Comparison of ENCODE assay signal across 13 mouse cellular contexts in the genomic region with DNA sequence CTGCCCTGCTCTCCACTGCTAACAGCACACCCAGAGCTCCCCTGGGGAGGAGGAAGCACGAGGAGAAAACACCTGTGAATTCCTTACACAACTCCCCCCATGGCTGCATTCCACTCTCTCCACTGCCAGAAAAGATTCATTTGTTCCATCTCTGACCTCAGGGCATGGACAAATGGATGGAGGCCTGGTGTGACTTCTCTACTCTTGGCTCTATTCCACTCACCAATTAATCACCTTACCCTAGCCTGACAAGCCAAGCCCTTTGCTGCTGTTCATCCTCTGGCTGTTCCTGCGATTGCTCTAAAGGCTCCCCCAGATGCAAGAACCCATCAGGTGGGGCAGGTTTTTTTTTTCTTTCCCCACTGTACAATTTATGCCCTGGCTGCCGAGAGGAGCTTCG.
DNase-seq lines count a peak whose midpoint lies in the region; ATAC-seq lines count a peak whose summit lies in the region.
"Had no signal": no experiment of that assay in that cellular context is flagged by ENCODE, and none has a peak within 500 bp of the region (broad histone marks: within the 10 kb centered on the region; RNA-seq: fewer than 3 reads in every experiment).

No protein-coding gene starts in this region.

- no peak overlapping the region for H3K4me3 ChIP-seq in kidney, embryonic 15.5 days (replicated peaks)
- no peak overlapping the region for H3K4me3 ChIP-seq in forebrain, embryonic 14.5 days (ENCODE audit: low read depth, low read length)
- H3K4me3 ChIP-seq: erythroblast, embryonic 14.5 days; limb, embryonic 15.5 days; lung, embryonic 15.5 days; megakaryocyte, embryonic 14.5 days had no signal

- H3K27ac ChIP-seq in kidney, embryonic 15.5 days, result no peak overlapping the region
- H3K27ac ChIP-seq in forebrain, embryonic 14.5 days (ENCODE audit: low read depth, low read length), result no peak overlapping the region
- H3K27ac ChIP-seq: limb, embryonic 15.5 days; lung, embryonic 15.5 days had no signal

- no peak overlapping the region for H3K9ac ChIP-seq in kidney, embryonic 15.5 days
- no peak overlapping the region for H3K9ac ChIP-seq in forebrain, embryonic 14.5 days (ENCODE audit: low read length)
- H3K9ac ChIP-seq: limb, embryonic 15.5 days; lung, embryonic 15.5 days had no signal

- no peak for DNase-seq in kidney, postnatal 36 days
- DNase-seq in NIH3T3 (ENCODE audit: low read depth) (peak; percentile 34), adipocyte (ENCODE audit: low spot score) (peak; percentile 87)
- DNase-seq in mesoderm, embryonic 11.5 days (ENCODE audit: low read depth, low spot score), result peak; percentile 76
- no peak for DNase-seq in forebrain, embryonic 14.5 days (ENCODE audit: low spot score)
- DNase-seq: heart, postnatal 4 days; kidney, adult 18-20 months had no signal

- no peaks in the 10 kb centered on the region for H3K36me3 ChIP-seq in kidney, embryonic 15.5 days
- H3K36me3 ChIP-seq in forebrain, embryonic 14.5 days (ENCODE audit: control insufficient read depth, insufficient read depth, low read length), result no peaks in the 10 kb centered on the region
- H3K36me3 ChIP-seq: limb, embryonic 15.5 days; lung, embryonic 15.5 days had no signal

- no peaks in the 10 kb centered on the region for H3K9me3 ChIP-seq in kidney, embryonic 15.5 days (replicated peaks)
- H3K9me3 ChIP-seq in forebrain, embryonic 14.5 days (replicated peaks; ENCODE audit: control insufficient read depth, low read length), result no peaks in the 10 kb centered on the region
- H3K9me3 ChIP-seq: limb, embryonic 15.5 days; lung, embryonic 15.5 days had no signal

- no peak overlapping the region for H3K4me2 ChIP-seq in kidney, embryonic 15.5 days
- H3K4me2 ChIP-seq in forebrain, embryonic 14.5 days (ENCODE audit: low read length), result no peak overlapping the region
- H3K4me2 ChIP-seq: limb, embryonic 15.5 days; lung, embryonic 15.5 days had no signal

- 0 out of 2 replicates have a peak, but pooled peaks have one; percentile 22 for ATAC-seq in kidney, embryonic 15.5 days (replicated peaks; ENCODE audit: low FRiP score)
- ATAC-seq in inflammation-experienced regulatory T-cells, adult 6 months, result no peak
- ATAC-seq in forebrain, embryonic 14.5 days, result no peak

- WGBS in kidney, embryonic 15.5 days, result 28% methylated on average over 4 of the region's 4 CpGs
- 62% methylated on average over 4 of the region's 4 CpGs for WGBS in forebrain, embryonic 14.5 days

- peaks cover 10% of the 10 kb centered on the region for H3K4me1 ChIP-seq in kidney, embryonic 15.5 days
- H3K4me1 ChIP-seq in forebrain, embryonic 14.5 days (ENCODE audit: control insufficient read depth, insufficient read depth, low read length), result no peaks in the 10 kb centered on the region
- H3K4me1 ChIP-seq: lung, embryonic 15.5 days; megakaryocyte, embryonic 14.5 days had no signal

- no peaks in the 10 kb centered on the region for H3K27me3 ChIP-seq in kidney, embryonic 15.5 days
- no peaks in the 10 kb centered on the region for H3K27me3 ChIP-seq in forebrain, embryonic 14.5 days (replicated peaks; ENCODE audit: control insufficient read depth, insufficient read depth, low read length)
- H3K27me3 ChIP-seq: limb, embryonic 15.5 days; lung, embryonic 15.5 days had no signal

Comparison
In these comparisons a context has a peak if more than half of its experiments do, and no peak if none do; other contexts are left out.
1. DNase-seq: peak in NIH3T3 (single experiment), adipocyte (single experiment) and mesoderm, embryonic 11.5 days (single experiment); none in kidney, postnatal 36 days (0 of 2) and forebrain, embryonic 14.5 days (single experiment).